In the genomic region with DNA sequence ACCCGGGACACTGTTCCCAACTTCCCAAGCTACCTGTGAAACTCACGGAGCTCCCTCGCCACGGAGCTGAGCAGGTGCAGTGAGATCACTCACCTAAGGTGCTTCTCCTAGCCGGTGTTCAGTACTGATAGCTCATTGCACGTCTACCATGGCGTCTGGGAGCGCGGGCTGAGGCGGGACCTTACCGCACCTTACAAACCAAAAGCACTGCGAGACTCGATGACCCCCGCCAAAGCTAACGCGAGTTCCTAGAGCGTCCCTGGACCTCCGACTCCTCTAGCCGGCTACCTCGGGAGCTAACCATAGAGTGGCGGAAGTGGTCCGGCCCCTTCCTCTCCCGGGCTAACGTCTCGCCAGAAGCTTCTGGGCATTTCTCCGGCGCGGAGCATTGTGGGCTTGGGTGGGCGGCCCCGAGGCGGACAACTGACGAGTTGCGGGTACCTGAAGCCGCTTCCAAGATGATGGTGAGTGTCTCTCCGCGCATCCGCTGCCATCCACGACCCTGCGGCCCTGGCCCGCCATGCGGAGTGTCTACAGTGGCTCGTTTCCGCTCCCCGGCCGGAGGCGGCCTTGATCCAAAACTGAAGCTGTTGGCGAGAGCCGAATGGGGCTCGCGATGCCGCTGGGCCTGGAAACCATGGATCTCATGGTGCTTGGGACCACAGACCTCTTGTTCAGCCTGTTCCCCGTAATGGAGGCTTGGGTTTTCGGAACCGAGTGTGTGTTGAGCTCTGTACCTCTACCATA, we compare ENCODE assay signal across 8 mouse cellular contexts. TPM values are rescaled to one million over a fixed set of nuclear protein-coding genes. Genes with fewer than 3 reads are reported as not detected.
DNase-seq lines count a peak whose midpoint lies in the region; ATAC-seq and TF ChIP-seq lines count a peak whose summit lies in the region.

A gene (minus strand): TSS at position 307 of the 747 bp plus-strand sequence.

- H3K36me3 ChIP-seq in hindbrain, embryonic 10.5 days: peaks cover 31% of the 10 kb centered on the region
- H3K36me3 ChIP-seq in lung, postnatal 0 days (ENCODE audit: insufficient read depth, low read length): no peaks in the 10 kb centered on the region

- no peaks in the 10 kb centered on the region for H3K27me3 ChIP-seq in hindbrain, embryonic 10.5 days (ENCODE audit: insufficient read depth, poor library complexity, severe bottlenecking)
- H3K27me3 ChIP-seq in lung, postnatal 0 days (replicated peaks; ENCODE audit: insufficient read depth, low read length): no peaks in the 10 kb centered on the region

- no peaks in the 10 kb centered on the region for H3K9me3 ChIP-seq in hindbrain, embryonic 10.5 days
- H3K9me3 ChIP-seq in lung, postnatal 0 days (ENCODE audit: low read length): no peaks in the 10 kb centered on the region

- peak; percentile 63; the same call in 1 of the 2 replicates for TF ChIP-seq EP300 in lung, postnatal 0 days (IDR thresholded peaks at IDR 0.05)

- H3K27ac ChIP-seq in hindbrain, embryonic 10.5 days: peak within 1 kb of the TSS; percentile 97
- H3K27ac ChIP-seq in lung, postnatal 0 days (ENCODE audit: low read length): peak within 1 kb of the TSS; percentile 97

- peak within 1 kb of the TSS; percentile 98 for H3K4me2 ChIP-seq in lung, postnatal 0 days (replicated peaks; ENCODE audit: low read depth, low read length)

- H3K4me3 ChIP-seq in hindbrain, embryonic 10.5 days: peak within 1 kb of the TSS; percentile 92
- peak within 1 kb of the TSS; percentile 79 for H3K4me3 ChIP-seq in lung, postnatal 0 days (ENCODE audit: low read depth, low read length)

- H3K9ac ChIP-seq in lung, postnatal 0 days (replicated peaks; ENCODE audit: low read depth): peak within 1 kb of the TSS; percentile 79

- no peak for TF ChIP-seq CTCF in lung, postnatal 0 days (IDR thresholded peaks at IDR 0.05)

- under 1% methylated on average over 54 of the region's 54 CpGs for WGBS in hindbrain, embryonic 10.5 days
- 1% methylated on average over 53 of the region's 54 CpGs for WGBS in lung, postnatal 0 days

- peak; percentile 74 for ATAC-seq in frontal cortex, adult (ENCODE audit: low TSS enrichment)
- peak; percentile 86 for ATAC-seq in lung, postnatal 0 days

- DNase-seq in MN1 (ENCODE audit: low spot score): peak; percentile 98
- DNase-seq in cerebellum, adult 9-10 months: peak; percentile 99
- peak; percentile 99 for DNase-seq in hindbrain, embryonic 10.5 days (ENCODE audit: low spot score)
- DNase-seq in layer of hippocampus, adult 9-11 months: peak; percentile 99
- peak; percentile 99 for DNase-seq in lung, postnatal 0 days (ENCODE audit: low spot score)
- DNase-seq in ovary, postnatal 14 days (ENCODE audit: low spot score): peak; percentile 93
- DNase-seq in thymus, postnatal 14 days: peak; percentile 96

- peaks cover 53% of the 10 kb centered on the region for H3K4me1 ChIP-seq in hindbrain, embryonic 10.5 days (replicated peaks)
- H3K4me1 ChIP-seq in lung, postnatal 0 days (ENCODE audit: insufficient read depth, low read depth, low read length): peaks cover 16% of the 10 kb centered on the region; the same call in 1 of the 2 replicates

RNA-seq across cellular contexts. Expression of the gene that starts here (rescaled TPM):
- polyA plus RNA-seq in hindbrain, embryonic 10.5 days (2016; fragmentation: Nextera tagmentation; extraction: Ambion mirVana): 37.5 and 40.7 TPM in 2 replicates
- polyA plus RNA-seq in lung, postnatal 0 days (2015; fragmentation: Nextera tagmentation; extraction: Ambion mirVana): 47.7 and 54.0 TPM in 2 replicates

Comparison
In these comparisons a context has a peak if more than half of its experiments do, and no peak if none do; other contexts are left out.
1. Peak in every context shown above with its lines: DNase-seq, ATAC-seq, H3K4me3 ChIP-seq and H3K27ac ChIP-seq.